Mouse (Mus musculus) midbrain, embryonic 10.5 days (tissue): ENCODE measurements around the gene Acat1. TPM values are rescaled to one million over a fixed set of nuclear protein-coding genes. Genes with fewer than 3 reads are reported as not detected.
A peak's percentile ranks its signal among the peaks of the same experiment; 100 is the strongest.

Experiments used
- DNase-seq: peaks from one replicate; pipeline ENCODE4 v3.0.0-alpha.2; 2017; ENCODE audit warnings: low spot score
- H3K27ac ChIP-seq: fragments of 300-500 bp; sonication (generic); replicated peaks from 2 replicates; pipeline ENCODE4 v1.5.1; 2016; ENCODE audit warnings: mild to moderate bottlenecking
- H3K27me3 ChIP-seq: fragments of 300-500 bp; sonication (generic); 2 replicates; pipeline ENCODE4 v1.6.1; 2016; ENCODE audit warnings: low read depth, mild to moderate bottlenecking; ENCODE audit not compliant: poor library complexity, severe bottlenecking
- H3K36me3 ChIP-seq: fragments of 300-500 bp; sonication (generic); 2 replicates; pipeline ENCODE4 v1.6.1; 2016; ENCODE audit warnings: mild to moderate bottlenecking, moderate library complexity
- H3K4me1 ChIP-seq: fragments of 300-500 bp; sonication (generic); 2 replicates; pipeline ENCODE4 v1.6.1; 2016
- H3K4me3 ChIP-seq: fragments of 300-500 bp; sonication (generic); 2 replicates; pipeline ENCODE4 v1.5.1; 2016; ENCODE audit warnings: mild to moderate bottlenecking, moderate library complexity
- H3K9me3 ChIP-seq: fragments of 300-500 bp; sonication (generic); replicated peaks from 2 replicates; pipeline ENCODE4 v1.6.1; 2016; ENCODE audit warnings: mild to moderate bottlenecking
- WGBS: fragments of 180-500 bp; shearing (Covaris S2); methylation state at CpG from one replicate; pipeline ENCODE4 v1.1.7; 2016; 5-methylcytosine and 5-hydroxymethylcytosine counted together
- polyA plus RNA-seq: library from polyadenylated mRNA; unstranded; fragments of >200 nt; fragmentation: Nextera tagmentation; extraction: Ambion mirVana; gene quantifications from 2 replicates; pipeline ENCODE4 v1.2.1, GENCODE M21; 2016

Acat1 gene
- 34.9 and 43.3 TPM in 2 replicates for polyA plus RNA-seq

DNA sequence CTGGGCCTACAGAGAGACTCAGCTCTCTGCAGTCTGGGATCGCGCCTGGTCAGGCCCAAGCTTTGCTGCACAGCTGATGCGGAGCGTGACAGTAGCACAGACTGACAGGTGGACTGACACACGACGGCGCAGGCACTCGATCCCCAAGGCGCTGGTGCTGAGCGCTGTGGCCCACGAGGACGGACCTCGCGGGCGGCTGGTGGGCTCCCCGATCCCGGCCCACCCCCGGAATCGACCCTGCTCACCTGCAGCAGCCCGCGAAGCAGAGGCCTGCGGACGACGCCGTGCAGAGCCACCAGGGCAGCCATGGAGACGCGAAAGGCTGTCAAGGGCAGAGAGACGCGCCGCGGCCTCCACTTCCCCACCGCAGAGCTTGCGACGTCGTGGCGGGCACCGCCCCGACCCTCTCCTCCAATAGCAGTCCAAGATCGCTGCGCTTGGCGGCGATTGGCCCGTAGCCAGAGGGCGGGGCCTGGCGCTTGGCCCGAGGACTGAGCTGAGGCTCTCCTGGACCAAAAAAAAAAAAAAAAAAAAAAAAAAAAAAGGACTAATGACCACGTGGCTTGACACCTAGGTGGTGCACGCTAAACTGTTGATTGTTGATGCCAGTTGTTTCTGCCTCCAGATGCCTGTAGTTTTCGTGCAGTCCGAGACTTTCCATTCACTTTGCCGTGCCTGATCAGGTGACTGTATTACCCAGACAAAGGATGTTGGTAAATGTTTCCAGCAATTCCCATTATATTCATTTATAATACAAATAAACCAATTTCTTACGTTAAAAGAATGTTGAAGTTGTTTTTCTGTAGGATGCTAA is at the start of gene Acat1:
Gene Acat1 (minus strand): TSS at position 415 of the 814 bp plus-strand sequence.
- H3K27ac ChIP-seq, result peak within 1 kb of the TSS; percentile 80
- DNase-seq, result peak; percentile 86
- H3K27me3 ChIP-seq, result peaks cover 12% of the 10 kb centered on the region
- no peaks in the 10 kb centered on the region for H3K9me3 ChIP-seq
- 8% methylated on average over 52 of the region's 52 CpGs for WGBS
- peaks cover 12% of the 10 kb centered on the region for H3K36me3 ChIP-seq
- peaks cover 7% of the 10 kb centered on the region for H3K4me1 ChIP-seq
- H3K4me3 ChIP-seq, result peak within 1 kb of the TSS; percentile 71

DNA sequence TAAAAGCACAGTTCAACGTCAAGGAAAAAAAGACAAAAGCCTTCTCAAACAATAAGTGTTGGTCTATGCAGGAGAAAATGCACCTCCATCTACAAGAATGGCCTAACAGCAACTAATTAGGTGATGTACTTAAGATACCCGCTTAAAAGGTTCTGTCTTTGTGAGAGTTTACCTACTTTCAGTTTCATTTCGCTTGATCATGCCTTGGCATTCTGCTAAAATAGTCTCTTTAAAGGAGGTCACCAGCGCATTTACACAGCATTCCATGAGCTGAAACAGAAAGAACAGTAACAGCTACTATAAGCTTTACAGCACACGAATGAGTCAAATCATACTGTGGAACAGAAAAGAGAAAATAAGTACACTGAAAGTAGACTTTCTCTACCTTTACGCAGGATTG is 24.6 kb upstream of the Acat1 start:
- H3K27me3 ChIP-seq, result no peaks in the 10 kb centered on the region
- H3K27ac ChIP-seq, result no peak overlapping the region
- no peaks in the 10 kb centered on the region for H3K4me1 ChIP-seq
- no peaks in the 10 kb centered on the region for H3K9me3 ChIP-seq
- peaks cover 93% of the 10 kb centered on the region for H3K36me3 ChIP-seq
- 96% methylated on average over 6 of the region's 6 CpGs for WGBS
- DNase-seq, result no peak
- H3K4me3 ChIP-seq, result no peak overlapping the region

DNA sequence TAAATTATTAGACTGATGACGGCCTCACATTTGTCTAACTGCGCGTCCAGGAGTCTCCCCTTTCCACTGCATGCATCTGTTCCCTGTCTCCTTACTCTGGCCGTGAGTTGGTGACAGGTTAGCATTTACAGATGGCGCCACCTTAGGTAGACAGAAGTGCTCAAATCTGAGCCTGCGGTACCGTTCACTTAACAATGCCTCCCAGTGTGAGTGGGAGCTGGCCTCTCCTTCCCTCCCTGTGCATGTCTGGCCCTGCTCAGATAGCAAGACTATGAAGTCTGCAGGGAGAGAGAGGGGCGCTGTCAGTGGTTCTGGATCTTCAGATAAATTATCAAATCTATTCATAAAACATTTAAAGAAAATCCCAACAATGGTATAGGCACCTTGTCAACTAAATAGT is 5.1 kb upstream of the Acat1 start:
- Histone ChIP-seq H3K27me3 (no peaks in the 10 kb centered on the region), H3K4me1 (no peaks in the 10 kb centered on the region), H3K27ac (no peak overlapping the region), H3K9me3 (no peaks in the 10 kb centered on the region), H3K4me3 (no peak overlapping the region), H3K36me3 (peaks cover 59% of the 10 kb centered on the region)
- 91% methylated on average over 8 of the region's 8 CpGs for WGBS
- no peak for DNase-seq

DNA sequence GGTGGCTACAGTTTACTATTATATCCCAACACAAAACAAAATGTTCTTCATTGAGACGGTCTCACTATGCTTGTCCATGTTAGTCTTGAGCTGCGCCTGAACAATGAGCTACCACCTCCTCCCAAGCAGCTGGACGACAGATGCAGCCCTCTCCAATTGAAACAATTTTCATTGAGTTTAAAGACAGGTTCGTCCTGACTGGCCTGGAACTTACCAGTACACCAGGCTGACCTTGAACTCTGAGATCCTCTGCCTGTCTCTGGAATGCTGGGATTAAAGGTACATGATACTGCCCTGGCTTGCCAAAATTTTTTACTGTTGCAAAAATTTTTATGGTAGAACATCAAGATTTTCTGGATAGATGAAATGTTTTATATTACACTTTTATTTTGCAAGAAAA is 4.1 kb upstream of the Acat1 start:
- Histone ChIP-seq H3K4me3 (no peak overlapping the region), H3K36me3 (peaks cover 49% of the 10 kb centered on the region), H3K27ac (no peak overlapping the region), H3K4me1 (peaks cover 7% of the 10 kb centered on the region), H3K9me3 (no peaks in the 10 kb centered on the region), H3K27me3 (peaks cover 5% of the 10 kb centered on the region)
- DNase-seq, result no peak
- 90% methylated on average over 4 of the region's 4 CpGs for WGBS

DNA sequence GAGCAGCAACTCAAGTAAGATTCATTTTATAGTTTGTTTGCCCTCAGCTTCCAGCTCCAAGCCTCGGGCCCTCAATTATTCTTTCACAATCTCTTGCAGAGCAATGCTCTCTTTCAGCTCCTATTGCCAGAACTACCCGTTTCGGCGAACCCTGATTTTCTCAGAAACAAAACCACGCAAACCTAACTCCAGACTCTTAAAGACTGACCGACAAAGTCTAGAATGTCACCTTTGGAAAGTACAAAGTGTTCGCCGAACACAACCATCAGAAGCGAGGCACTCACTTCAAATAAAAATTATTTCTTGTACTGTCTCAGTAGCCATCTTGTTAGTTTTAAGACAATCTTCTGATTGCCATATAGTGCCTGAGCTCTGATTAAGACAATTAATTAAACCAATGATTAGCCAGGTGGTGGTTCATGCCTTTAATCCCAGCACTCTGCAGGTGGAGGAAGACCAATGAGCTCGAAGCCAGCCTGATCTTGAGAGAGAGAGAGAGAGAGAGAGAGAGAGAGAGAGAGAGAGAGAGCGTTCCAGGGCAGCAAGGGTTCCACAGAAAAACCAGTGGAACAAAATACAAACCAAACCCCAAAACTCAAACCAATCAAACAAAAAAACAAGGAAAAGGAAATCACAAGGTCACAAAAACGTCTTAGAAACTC is 745 bp downstream of the Acat1 start:
- Histone ChIP-seq H3K4me1 (peaks cover 7% of the 10 kb centered on the region), H3K4me3 (peak overlapping the region; percentile 71), H3K9me3 (no peaks in the 10 kb centered on the region), H3K27me3 (peaks cover 12% of the 10 kb centered on the region), H3K27ac (peak overlapping the region; percentile 80; the same call in 1 of the 2 replicates), H3K36me3 (peaks cover 6% of the 10 kb centered on the region)
- WGBS, result 80% methylated on average over 12 of the region's 12 CpGs
- no peak for DNase-seq

DNA sequence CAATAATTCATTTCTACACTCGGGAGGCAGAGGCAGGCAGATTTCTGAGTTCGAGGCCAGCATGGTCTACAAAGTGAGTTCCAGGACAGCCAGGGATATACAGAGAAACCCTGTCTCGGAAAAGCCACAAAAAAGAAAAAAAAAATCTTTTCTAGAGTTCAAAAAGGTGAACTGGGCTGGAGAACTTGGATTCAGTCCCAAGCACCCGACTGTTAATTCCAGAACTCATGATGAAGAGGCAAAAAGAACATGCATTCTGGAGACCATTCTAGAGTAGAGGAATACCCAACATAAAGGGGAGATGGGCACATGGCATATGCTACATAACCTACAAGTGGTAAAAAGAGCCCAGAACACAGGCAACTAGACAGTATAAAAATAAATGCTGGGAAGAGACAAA is 2.4 kb downstream of the Acat1 start:
- 93% methylated on average over 4 of the region's 4 CpGs for WGBS
- H3K9me3 ChIP-seq, result no peaks in the 10 kb centered on the region
- peaks cover 7% of the 10 kb centered on the region for H3K4me1 ChIP-seq
- no peak for DNase-seq
- H3K27me3 ChIP-seq, result peaks cover 12% of the 10 kb centered on the region
- no peak overlapping the region for H3K4me3 ChIP-seq
- H3K36me3 ChIP-seq, result no peaks in the 10 kb centered on the region
- H3K27ac ChIP-seq, result no peak overlapping the region

DNA sequence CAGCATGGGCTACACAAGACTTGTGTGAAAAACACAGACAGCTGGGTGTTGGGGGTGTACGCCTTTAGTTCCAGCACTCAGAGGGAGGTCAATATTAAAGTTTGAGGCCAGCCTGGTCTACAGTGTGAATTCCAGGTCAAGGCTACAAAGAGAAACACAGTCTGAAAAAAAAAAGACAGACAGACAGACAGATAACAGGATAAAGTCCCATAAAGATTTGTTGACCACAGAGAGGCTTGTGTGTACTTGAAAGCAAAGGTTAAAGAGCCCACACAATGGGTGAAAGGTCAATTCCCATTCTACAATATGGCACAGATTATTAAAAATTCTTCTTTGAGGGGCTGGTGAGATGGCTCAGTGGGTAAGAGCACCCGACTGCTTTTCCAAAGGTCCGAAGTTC is 3.0 kb downstream of the Acat1 start:
- peaks cover 7% of the 10 kb centered on the region for H3K4me1 ChIP-seq
- WGBS, result 84% methylated on average over 3 of the region's 3 CpGs
- H3K27ac ChIP-seq, result no peak overlapping the region
- no peaks in the 10 kb centered on the region for H3K36me3 ChIP-seq
- peaks cover 12% of the 10 kb centered on the region for H3K27me3 ChIP-seq
- no peaks in the 10 kb centered on the region for H3K9me3 ChIP-seq
- DNase-seq, result no peak
- H3K4me3 ChIP-seq, result no peak overlapping the region

DNA sequence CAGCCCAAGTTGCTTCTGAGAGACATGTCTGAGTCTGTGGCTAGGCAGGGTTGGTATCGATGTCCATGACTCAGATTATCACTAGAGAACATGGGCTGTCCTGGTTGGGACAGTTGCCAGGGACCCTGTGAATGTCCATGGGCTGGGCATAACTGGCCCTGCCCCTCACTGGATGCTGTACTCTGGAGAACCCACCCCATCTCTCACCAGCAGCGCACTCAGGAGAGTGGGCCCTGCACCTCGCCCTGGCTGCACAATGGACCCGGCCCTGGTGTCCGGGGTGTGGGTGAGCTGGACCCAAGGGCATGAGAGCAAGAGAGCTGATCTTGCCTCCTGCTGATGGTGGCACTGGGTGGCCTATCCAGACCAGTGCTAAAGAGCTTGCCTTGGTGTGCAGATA is 5.2 kb downstream of the Acat1 start:
- DNase-seq, result no peak
- Histone ChIP-seq H3K36me3 (no peaks in the 10 kb centered on the region), H3K27me3 (peaks cover 12% of the 10 kb centered on the region), H3K27ac (no peak overlapping the region), H3K9me3 (no peaks in the 10 kb centered on the region), H3K4me1 (peaks cover 5% of the 10 kb centered on the region), H3K4me3 (no peak overlapping the region)
- 93% methylated on average over 5 of the region's 5 CpGs for WGBS

DNA sequence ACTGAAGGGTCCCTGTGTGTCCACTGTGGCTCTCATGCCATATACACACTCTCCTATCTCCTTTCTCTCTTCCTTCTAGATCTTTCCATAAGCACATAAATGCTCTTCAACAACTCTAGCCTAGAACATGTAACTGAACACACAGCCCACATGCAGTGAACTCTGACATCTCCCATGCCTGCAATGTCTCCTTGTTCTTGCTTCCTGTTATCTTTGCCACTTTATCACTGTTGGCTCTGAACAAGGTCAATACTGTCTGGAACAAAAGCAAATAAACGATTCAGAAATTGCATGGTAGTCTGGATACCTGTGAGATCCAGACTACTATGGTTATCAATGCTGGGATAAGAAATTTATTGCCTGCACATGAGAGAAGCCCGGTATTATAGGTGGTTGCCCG is 6.3 kb downstream of the Acat1 start:
- WGBS, result 88% methylated on average over 3 of the region's 3 CpGs
- DNase-seq, result no peak
- no peaks in the 10 kb centered on the region for H3K36me3 ChIP-seq

DNA sequence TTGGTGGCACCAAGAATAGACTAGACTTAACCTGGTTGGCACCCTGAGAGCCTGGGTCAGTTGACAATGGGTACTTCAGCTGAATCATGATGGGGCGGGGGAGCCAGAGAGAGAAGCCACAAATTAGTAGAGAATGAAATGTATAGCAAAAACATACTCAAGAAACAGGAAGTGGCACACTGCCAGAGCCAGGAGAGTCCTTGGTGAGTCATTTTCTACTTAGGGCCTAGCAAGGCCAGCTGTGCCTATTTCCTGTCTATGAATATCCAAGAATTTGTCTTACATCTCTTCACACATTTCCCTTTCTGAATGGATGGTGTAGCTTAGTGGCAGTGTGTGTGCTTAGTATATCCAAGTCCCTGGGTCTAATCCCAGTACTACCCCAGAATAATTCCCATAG is 6.8 kb downstream of the Acat1 start:
- no peak overlapping the region for H3K27ac ChIP-seq
- H3K4me1 ChIP-seq, result no peaks in the 10 kb centered on the region
- H3K36me3 ChIP-seq, result no peaks in the 10 kb centered on the region
- no peak overlapping the region for H3K4me3 ChIP-seq
- H3K9me3 ChIP-seq, result no peaks in the 10 kb centered on the region
- no peaks in the 10 kb centered on the region for H3K27me3 ChIP-seq
- 97% methylated on average over 1 of the region's 1 CpGs for WGBS
- DNase-seq, result no peak

More for the DNA sequence above, 6.3 kb downstream of the Acat1 start:
- Histone ChIP-seq H3K4me3 (no peak overlapping the region), H3K4me1 (no peaks in the 10 kb centered on the region), H3K9me3 (no peaks in the 10 kb centered on the region), H3K27me3 (peaks cover 3% of the 10 kb centered on the region; the same call in 1 of the 2 replicates), H3K27ac (no peak overlapping the region)

DNA sequence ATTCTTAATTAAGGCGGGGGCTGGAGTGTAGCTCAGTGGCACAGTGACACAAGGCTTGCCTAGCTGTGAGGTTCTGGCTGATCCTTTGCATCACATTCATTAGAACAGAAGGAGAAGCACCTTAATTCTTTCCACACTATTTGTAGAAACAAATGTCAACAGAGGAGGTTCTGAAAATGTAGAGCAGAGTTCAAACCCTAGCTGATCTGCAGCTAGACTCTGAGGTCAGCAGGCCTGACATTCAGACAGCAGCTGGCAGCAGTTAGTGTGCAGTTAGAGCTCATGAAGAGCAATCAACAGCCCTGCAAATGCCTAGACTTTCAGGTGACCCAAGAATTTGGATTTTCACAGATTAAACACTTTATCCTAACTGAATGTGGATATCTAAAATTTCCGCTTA is 8.6 kb downstream of the Acat1 start:
- Histone ChIP-seq H3K27me3 (no peaks in the 10 kb centered on the region), H3K4me1 (no peaks in the 10 kb centered on the region), H3K36me3 (no peaks in the 10 kb centered on the region), H3K9me3 (no peaks in the 10 kb centered on the region), H3K4me3 (no peak overlapping the region), H3K27ac (no peak overlapping the region)
- DNase-seq, result no peak
- 93% methylated on average over 2 of the region's 2 CpGs for WGBS

DNA sequence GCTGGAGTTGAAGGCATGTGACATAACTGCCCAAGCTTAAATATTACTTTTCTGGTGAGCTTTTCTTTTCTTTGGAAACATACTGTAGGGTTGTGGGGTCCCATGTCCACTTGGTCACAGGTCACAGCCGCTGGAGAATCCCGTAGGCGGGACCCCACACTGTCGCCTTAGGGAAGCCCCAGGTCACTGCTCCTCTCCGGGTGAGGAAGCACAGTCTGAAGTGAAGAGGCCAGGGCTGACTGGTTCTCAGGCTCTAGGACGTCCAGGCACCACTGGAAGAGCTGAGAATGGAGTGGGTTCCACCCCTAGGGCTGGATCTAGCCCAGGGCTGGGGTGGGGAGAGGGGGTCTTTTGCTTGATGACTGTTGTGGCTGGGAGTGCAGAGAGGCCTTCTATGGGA is 11.6 kb downstream of the Acat1 start:
- Histone ChIP-seq H3K4me3 (no peak overlapping the region), H3K4me1 (no peaks in the 10 kb centered on the region), H3K36me3 (no peaks in the 10 kb centered on the region), H3K27ac (no peak overlapping the region), H3K27me3 (no peaks in the 10 kb centered on the region), H3K9me3 (no peaks in the 10 kb centered on the region)
- no peak for DNase-seq
- 76% methylated on average over 6 of the region's 6 CpGs for WGBS

DNA sequence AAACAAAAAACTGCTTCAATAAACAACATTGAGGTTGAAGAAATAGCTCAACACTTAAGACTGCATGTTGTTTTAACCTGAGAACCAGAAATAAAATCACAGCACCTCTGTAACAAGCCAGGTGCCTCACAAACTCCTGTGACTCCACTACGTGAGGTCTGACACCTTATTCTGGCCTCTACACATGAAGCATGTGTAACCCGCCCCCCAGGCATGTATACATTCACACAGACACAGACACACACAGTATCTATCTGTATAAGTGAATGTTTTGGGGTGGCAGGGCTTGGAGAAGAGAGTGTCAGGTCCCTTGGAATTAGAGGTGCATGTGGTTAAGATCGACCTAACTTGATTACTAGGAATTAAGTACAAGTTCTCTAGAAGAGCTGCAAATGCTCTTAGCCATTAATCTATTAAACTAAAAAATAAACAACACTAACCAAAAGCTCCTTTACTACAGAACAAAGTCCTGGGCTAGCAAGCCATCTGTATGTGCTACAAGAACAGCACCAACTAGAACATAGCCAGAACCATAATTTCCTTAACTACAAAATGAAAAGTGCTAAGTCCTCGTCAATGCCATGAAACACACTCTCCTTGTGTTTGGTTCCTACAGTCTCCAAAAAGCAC is 13.1 kb downstream of the Acat1 start:
- WGBS, result 89% methylated on average over 4 of the region's 4 CpGs
- Histone ChIP-seq H3K9me3 (no peaks in the 10 kb centered on the region), H3K27ac (no peak overlapping the region), H3K4me3 (no peak overlapping the region), H3K27me3 (no peaks in the 10 kb centered on the region), H3K4me1 (no peaks in the 10 kb centered on the region), H3K36me3 (no peaks in the 10 kb centered on the region)
- no peak for DNase-seq
